ENCODE assay signal across 8 mouse cellular contexts in genomic region chr8:45999138-45999783, GRCm38 (mm10). TPM values are rescaled to one million over a fixed set of nuclear protein-coding genes. Genes with fewer than 3 reads are reported as not detected.
DNase-seq lines count a peak whose midpoint lies in the region; ATAC-seq and TF ChIP-seq lines count a peak whose summit lies in the region.

Lrp2bp (plus strand) TSS chr8:45999303.

- H3K4me2 ChIP-seq in heart, embryonic 12.5 days: peak within 1 kb of the TSS; percentile 82

- WGBS in bone marrow, adult 2 months: 13% methylated on average over 22 of the region's 22 CpGs
- 4% methylated on average over 22 of the region's 22 CpGs for WGBS in heart, embryonic 12.5 days
- 15% methylated on average over 22 of the region's 22 CpGs for WGBS in thymus, adult 2 months

- no peak; the same call in 1 of the 2 replicates for ATAC-seq in heart, embryonic 12.5 days (ENCODE audit: insufficient number of reproducible peaks, low FRiP score)

- peaks cover 2% of the 10 kb centered on the region for H3K4me1 ChIP-seq in bone marrow, adult 2 months (ENCODE audit: control insufficient read depth, insufficient read depth, low read length)
- H3K4me1 ChIP-seq in heart, embryonic 12.5 days (replicated peaks): peaks cover 7% of the 10 kb centered on the region
- H3K4me1 ChIP-seq in thymus, adult 2 months (replicated peaks; ENCODE audit: control insufficient read depth, insufficient read depth, low read length): peaks cover 5% of the 10 kb centered on the region

- no peaks in the 10 kb centered on the region for H3K27me3 ChIP-seq in heart, embryonic 12.5 days (replicated peaks)
- H3K27me3 ChIP-seq in thymus, adult 2 months (ENCODE audit: control insufficient read depth, insufficient read depth, low read length): no peaks in the 10 kb centered on the region

- H3K27ac ChIP-seq in bone marrow, adult 2 months (ENCODE audit: control insufficient read depth, insufficient read depth, low read depth, low read length, poor library complexity): peak within 1 kb of the TSS; percentile 83
- H3K27ac ChIP-seq in heart, embryonic 12.5 days (ENCODE audit: poor library complexity, severe bottlenecking): peak within 1 kb of the TSS; percentile 99
- H3K27ac ChIP-seq in thymus, adult 2 months (ENCODE audit: control insufficient read depth, insufficient read depth, low read length): peak within 1 kb of the TSS; percentile 84

- H3K4me3 ChIP-seq in bone marrow, adult 2 months (replicated peaks; ENCODE audit: control insufficient read depth, low read depth, low read length): peak within 1 kb of the TSS; percentile 76
- H3K4me3 ChIP-seq in heart, embryonic 12.5 days: peak within 1 kb of the TSS; percentile 56
- H3K4me3 ChIP-seq in thymus, adult 2 months (ENCODE audit: control insufficient read depth, insufficient read depth, low read length): peak within 1 kb of the TSS; percentile 74

- DNase-seq in left cerebral cortex, postnatal 36 days (ENCODE audit: low spot score in 2 of 2): peak; percentile 32 to 36
- DNase-seq in left cerebral cortex, postnatal 4 days: no peak
- DNase-seq in kidney, postnatal 14 days: peak; percentile 54
- DNase-seq in lung, postnatal 4 days: peak; percentile 34 to 47
- peak; percentile 25 for DNase-seq in thymus, adult 2 months
- no peak for DNase-seq in layer of hippocampus, adult 9-10 months (ENCODE audit: low spot score)

- intact Hi-C loops in left cerebral cortex, postnatal 36 days (cut with DNase I): no loop called here
- intact Hi-C loops in left cerebral cortex, postnatal 4 days (cut with DNase I): no loop called here

- H3K9ac ChIP-seq in heart, embryonic 12.5 days: peak within 1 kb of the TSS; percentile 82

- no peaks in the 10 kb centered on the region for H3K9me3 ChIP-seq in heart, embryonic 12.5 days (replicated peaks)

- TF ChIP-seq CTCF in bone marrow, adult 2 months (IDR thresholded peaks at IDR 0.05; ENCODE audit: control insufficient read depth, insufficient read depth, low read length): no peak
- no peak for TF ChIP-seq CTCF in thymus, adult 2 months (IDR thresholded peaks at IDR 0.05; ENCODE audit: borderline replicate concordance, control insufficient read depth, extremely low read depth, insufficient read depth, low read length, poor library complexity)

- TF ChIP-seq POLR2A in bone marrow, adult 2 months (IDR thresholded peaks at IDR 0.05; ENCODE audit: borderline replicate concordance, control insufficient read depth, low read depth, low read length): no peak
- TF ChIP-seq POLR2A in thymus, adult 2 months (IDR thresholded peaks at IDR 0.05; ENCODE audit: control insufficient read depth, extremely low read depth, insufficient read depth, low read length, poor library complexity): no peak

- H3K36me3 ChIP-seq in heart, embryonic 12.5 days: peaks cover 19% of the 10 kb centered on the region
- H3K36me3 ChIP-seq in thymus, adult 2 months (ENCODE audit: control insufficient read depth, insufficient read depth, low read length): peaks cover 15% of the 10 kb centered on the region; the same call in 1 of the 2 replicates

RNA-seq across cellular contexts. Expression of gene Lrp2bp, which starts in this region (rescaled TPM):
- under 1 TPM; 0.54 to 1.00 TPM for total RNA-seq in left cerebral cortex, postnatal 36 days (2021)
- total RNA-seq in left cerebral cortex, postnatal 4 days (2021): under 1 TPM; 0.32 to 0.62 TPM
- not detected in 2 replicates for polyA plus RNA-seq in bone marrow, adult 2 months (2011; ENCODE audit: insufficient read depth, insufficient read length, low replicate concordance, missing spikeins)
- 0.85 and 1.0 TPM in 2 replicates for polyA plus RNA-seq in heart, embryonic 12.5 days (2016; fragmentation: Nextera tagmentation; extraction: Ambion mirVana)
- polyA plus RNA-seq in thymus, adult 2 months (2012; rRNA removed): 0.08 TPM in 1 of 2 replicates, not detected in the other

Comparison
In these comparisons a context has a peak if more than half of its experiments do, and no peak if none do; other contexts are left out.
1. Peak in DNase-seq in left cerebral cortex, postnatal 36 days; RNA of the gene not detected or under 1 TPM.
2. Peak in DNase-seq, H3K4me3 ChIP-seq and H3K27ac ChIP-seq in thymus, adult 2 months; RNA of the gene not detected or under 1 TPM.
3. DNase-seq: peak in kidney, postnatal 14 days (single experiment) and lung, postnatal 4 days (2 of 2); none in left cerebral cortex, postnatal 4 days (single experiment) and layer of hippocampus, adult 9-10 months (single experiment).
4. Peak in every context shown above with its lines, with median percentiles within 50 percentile points of each other: H3K27ac ChIP-seq and H3K4me3 ChIP-seq.